ENCODE assay signal across 7 mouse cellular contexts in genomic region chrX:169983401-169984165, GRCm38 (mm10). TPM values are rescaled to one million over a fixed set of nuclear protein-coding genes. Genes with fewer than 3 reads are reported as not detected.
DNase-seq lines count a peak whose midpoint lies in the region; ATAC-seq and TF ChIP-seq lines count a peak whose summit lies in the region.
"Not testable (repeated sequence)": the region's sequence is repeated elsewhere in the genome, so short reads cannot be mapped to it uniquely, and the experiment has no call there.

No protein-coding gene starts in this region.

- not testable (repeated sequence) for H3K4me1 ChIP-seq in intestine, embryonic 14.5 days (replicated peaks; ENCODE audit: control insufficient read depth, insufficient read depth, low read length); lung, postnatal 0 days (ENCODE audit: insufficient read depth, low read depth, low read length)

- H3K27me3 ChIP-seq in intestine, embryonic 14.5 days (replicated peaks; ENCODE audit: control insufficient read depth, insufficient read depth, low read length) = not testable (repeated sequence)
- H3K27me3 ChIP-seq in lung, postnatal 0 days (replicated peaks; ENCODE audit: insufficient read depth, low read length) = peaks cover 11% of the 10 kb centered on the region; the same call in 1 of the 2 replicates

- TF ChIP-seq CTCF in lung, postnatal 0 days (IDR thresholded peaks at IDR 0.05) = not testable (repeated sequence)

- not testable (repeated sequence) for H3K4me3 ChIP-seq in intestine, embryonic 14.5 days (ENCODE audit: low read depth, low read length)
- H3K4me3 ChIP-seq in lung, postnatal 0 days (ENCODE audit: low read depth, low read length) = 0 out of 2 replicates have a peak overlapping the region, but pooled peaks have one; percentile 1

- not testable (repeated sequence) for TF ChIP-seq EP300 in lung, postnatal 0 days (IDR thresholded peaks at IDR 0.05)

- H3K9me3 ChIP-seq in intestine, embryonic 14.5 days (ENCODE audit: control insufficient read depth, low read length) = peaks cover 50% of the 10 kb centered on the region
- peaks cover 19% of the 10 kb centered on the region for H3K9me3 ChIP-seq in lung, postnatal 0 days (ENCODE audit: low read length)

- DNase-seq in adrenal gland, adult 8-10 months = peak; percentile 11
- DNase-seq in cerebellum, postnatal 25 days = peak; percentile 7 to 13
- peak; percentile 9 for DNase-seq in gastrocnemius, postnatal 14 days
- peak; percentile 69 for DNase-seq in intestine, embryonic 14.5 days (ENCODE audit: low spot score)
- peak; percentile 81 for DNase-seq in left cerebral cortex, adult 11 months (ENCODE audit: low spot score)
- not testable (repeated sequence) for DNase-seq in lung, postnatal 0 days (ENCODE audit: low spot score)
- DNase-seq in right cerebral cortex, adult 18-20 months = peak; percentile 61

- not testable (repeated sequence) for H3K9ac ChIP-seq in intestine, embryonic 14.5 days (ENCODE audit: low read length); lung, postnatal 0 days (replicated peaks; ENCODE audit: low read depth)

- ATAC-seq in intestine, embryonic 14.5 days (replicated peaks; ENCODE audit: low FRiP score, low TSS enrichment, low read depth); lung, postnatal 0 days: not testable (repeated sequence)

- WGBS in intestine, embryonic 14.5 days = 80% methylated on average over 19 of the region's 19 CpGs
- WGBS in lung, postnatal 0 days = 46% methylated on average over 19 of the region's 19 CpGs

- H3K4me2 ChIP-seq in intestine, embryonic 14.5 days (ENCODE audit: low read length); lung, postnatal 0 days (replicated peaks; ENCODE audit: low read depth, low read length): not testable (repeated sequence)

- intact Hi-C loops in gastrocnemius, postnatal 14 days (cut with DNase I; ENCODE audit: low total_unique reads) = not testable (repeated sequence)

- H3K36me3 ChIP-seq in intestine, embryonic 14.5 days (ENCODE audit: control insufficient read depth, insufficient read depth, low read length) = peaks cover 64% of the 10 kb centered on the region
- not testable (repeated sequence) for H3K36me3 ChIP-seq in lung, postnatal 0 days (ENCODE audit: insufficient read depth, low read length)

- not testable (repeated sequence) for H3K27ac ChIP-seq in intestine, embryonic 14.5 days (ENCODE audit: low read depth); lung, postnatal 0 days (ENCODE audit: low read length)

RNA-seq across cellular contexts. Expression of gene Gm21887, which starts 25.9 kb away (rescaled TPM):
- 100 to 1,000 TPM; 122 to 338 (median 214) TPM for total RNA-seq in adrenal gland, adult 8-10 months (2022)
- 10 to 100 TPM; 32.5 to 36.1 TPM for total RNA-seq in gastrocnemius, postnatal 14 days (2021)
- polyA plus RNA-seq in intestine, embryonic 14.5 days (2014; fragmentation: Nextera tagmentation; extraction: Ambion mirVana) = 223 and 261 TPM in 2 replicates
- polyA plus RNA-seq in lung, postnatal 0 days (2015; fragmentation: Nextera tagmentation; extraction: Ambion mirVana) = 90.2 and 116 TPM in 2 replicates
